Mouse (Mus musculus) heart, postnatal 14 days (tissue): ENCODE data around the gene Vipr2. TPM values are rescaled to one million over a fixed set of nuclear protein-coding genes. Genes with fewer than 3 reads are reported as not detected.

Source experiments
- DNase-seq, 2 experiments: peaks; one replicate each; pipeline ENCODE4 v3.0.0; 2021 to 2022
- intact Hi-C: fragments of 180-260 bp; cut with DNase I; formaldehyde crosslinking; loops from one replicate; pipeline ENCODE4 v1.15.1; 2025
- total RNA-seq, 2 experiments: library from RNA; stranded (reverse); gene quantifications; 2 replicates each; pipeline ENCODE4 v1.2.3; 2021

Gene Vipr2
- total RNA-seq, 2 experiments from 2014 or later, result 2.2 to 2.3 TPM

- DNase-seq, result no peak
- intact Hi-C loops, result no loop called here
These were observed 17.4 kb downstream of the Vipr2 start for GRCm38 (mm10) chr12:116094765-116095555.

- intact Hi-C loops, result no loop called here
- no peak for DNase-seq
These were observed 18.9 kb downstream of the Vipr2 start for GRCm38 (mm10) chr12:116096361-116096904.

- intact Hi-C loops, result no loop called here
These were observed 19.6 kb downstream of the Vipr2 start for GRCm38 (mm10) chr12:116097166-116097565.

GRCm38 (mm10) chr12:116101945-116102344, 24.4 kb downstream of the Vipr2 start:
- no peak for DNase-seq
- intact Hi-C loops, result no loop called here

More at GRCm38 (mm10) chr12:116097166-116097565, 19.6 kb downstream of the Vipr2 start:
- DNase-seq, result no peak

GRCm38 (mm10) chr12:116109451-116110353, 32.2 kb downstream of the Vipr2 start:
- DNase-seq, result peak; percentile 20 to 42
- intact Hi-C loops, result no loop called here

GRCm38 (mm10) chr12:116111007-116111694, 33.6 kb downstream of the Vipr2 start:
- intact Hi-C loops, result no loop called here
- DNase-seq, result no peak

- intact Hi-C loops, result no loop called here
- DNase-seq, result no peak
These were observed 38.3 kb downstream of the Vipr2 start for GRCm38 (mm10) chr12:116115781-116116180.

- intact Hi-C loops, result no loop called here
- DNase-seq, result no peak
These were observed 38.9 kb downstream of the Vipr2 start for GRCm38 (mm10) chr12:116116455-116116854.

GRCm38 (mm10) chr12:116117352-116117929, 39.9 kb downstream of the Vipr2 start:
- DNase-seq, result no peak
- intact Hi-C loops, result no loop called here

- no peak for DNase-seq
- intact Hi-C loops, result no loop called here
These were observed 41.5 kb downstream of the Vipr2 start for GRCm38 (mm10) chr12:116119001-116119400.

GRCm38 (mm10) chr12:116123786-116124185, 46.3 kb downstream of the Vipr2 start:
- no peak for DNase-seq
- intact Hi-C loops, result no loop called here

- DNase-seq, result no peak
- intact Hi-C loops, result no loop called here
These were observed 53.4 kb downstream of the Vipr2 start for GRCm38 (mm10) chr12:116130936-116131335.

GRCm38 (mm10) chr12:116132909-116133308, 55.4 kb downstream of the Vipr2 start:
- intact Hi-C loops, result no loop called here
- no peak for DNase-seq

GRCm38 (mm10) chr12:116135906-116136305, 58.4 kb downstream of the Vipr2 start:
- intact Hi-C loops, result no loop called here
- DNase-seq, result no peak

GRCm38 (mm10) chr12:116138322-116139205, 61.0 kb downstream of the Vipr2 start:
- DNase-seq, result no peak
- intact Hi-C loops, result no loop called here

- no peak for DNase-seq
- intact Hi-C loops, result no loop called here
These were observed 63.1 kb downstream of the Vipr2 start for GRCm38 (mm10) chr12:116140605-116141004.

GRCm38 (mm10) chr12:116141816-116142215, 64.3 kb downstream of the Vipr2 start:
- intact Hi-C loops, result no loop called here
- no peak for DNase-seq

- intact Hi-C loops, result no loop called here
- DNase-seq, result no peak
These were observed 64.9 kb downstream of the Vipr2 start for GRCm38 (mm10) chr12:116142464-116142863.

GRCm38 (mm10) chr12:116145246-116145645, 67.7 kb downstream of the Vipr2 start:
- peak in 1 of 2 experiments; percentile 38 for DNase-seq
- intact Hi-C loops, result no loop called here
